Mouse (Mus musculus) stomach, postnatal 0 days (tissue): Measurements from ENCODE around the gene Mettl9.

Experiments used
- CTCF ChIP-seq: IDR thresholded peaks from 2 replicates; pipeline ENCODE4 v1.5.1; 2016; ENCODE audit warnings: antibody characterized with exemption, low read depth, mild to moderate bottlenecking, moderate library complexity
- EP300 ChIP-seq: optimal IDR thresholded peaks from 2 replicates; pipeline ENCODE3; 2016; ENCODE audit warnings: antibody characterized with exemption

DNA sequence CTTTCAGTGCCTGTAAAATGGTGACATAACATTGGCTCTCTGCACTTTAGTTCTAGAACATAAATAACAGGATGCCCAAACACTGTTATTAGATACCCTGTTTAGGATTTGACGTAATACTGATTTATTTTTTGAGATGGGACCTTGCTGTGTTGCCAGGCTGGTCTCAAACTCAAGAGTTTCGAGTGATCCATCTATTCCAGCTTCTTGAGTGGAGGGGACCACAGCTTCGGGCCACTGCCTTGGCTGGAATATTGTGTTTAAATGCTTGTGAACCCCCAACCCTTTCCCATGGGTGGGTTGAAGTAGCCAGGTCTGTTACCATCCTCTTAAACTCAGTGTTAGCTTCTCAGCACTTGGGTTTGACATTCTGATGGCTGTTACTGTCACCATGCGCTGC is 47.1 kb downstream of the Mettl9 start, which contains the start of gene Otoa:
- TF ChIP-seq CTCF (no peak), EP300 (no peak)
